Mouse (Mus musculus) stomach, postnatal 0 days (tissue): ENCODE data around the gene Lipc.

Experiments
- CTCF ChIP-seq: IDR thresholded peaks from 2 replicates; pipeline ENCODE4 v1.5.1; 2016; ENCODE audit warnings: antibody characterized with exemption, low read depth, mild to moderate bottlenecking, moderate library complexity
- EP300 ChIP-seq: optimal IDR thresholded peaks from 2 replicates; pipeline ENCODE3; 2016; ENCODE audit warnings: antibody characterized with exemption

DNA sequence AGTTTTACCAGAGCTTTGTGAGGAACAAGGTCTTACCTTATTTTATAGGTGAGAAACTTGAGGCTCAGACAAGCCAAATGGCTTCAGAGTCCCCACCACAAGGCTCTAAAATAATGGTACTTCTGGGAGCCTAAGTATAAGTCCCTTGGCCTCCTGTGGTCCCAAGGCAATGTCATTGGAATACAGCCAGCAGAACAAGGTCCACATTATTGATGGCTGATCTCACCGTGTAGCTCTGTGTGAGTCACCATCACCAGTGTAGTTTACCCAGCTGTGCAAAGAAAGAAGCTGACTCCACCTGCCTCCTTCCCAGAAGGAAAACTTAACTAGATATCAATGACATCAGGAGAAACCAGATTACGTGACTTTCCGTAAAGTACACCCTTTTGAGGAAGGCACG lies 63.1 kb downstream of the Lipc start:
- TF ChIP-seq CTCF: no peak
- no peak for TF ChIP-seq EP300
